Mouse (Mus musculus) liver, adult 2 months (tissue): ENCODE measurements around the gene Cd274.

Source experiments
- CTCF ChIP-seq: fragments of 200-500 bp; IDR thresholded peaks from 2 replicates; pipeline ENCODE4 v1.5.1; 2011; ENCODE audit warnings: low read depth, low read length, control low read depth
- POLR2A ChIP-seq: fragments of 200-500 bp; IDR thresholded peaks from 2 replicates; pipeline ENCODE4 v1.6.1; 2011; ENCODE audit warnings: low read length, control low read depth; ENCODE audit not compliant: insufficient read depth; ENCODE audit errors: extremely low read depth

GRCm38 (mm10) chr19:29390483-29390882 lies 23.2 kb downstream of the Cd274 start:
- TF ChIP-seq POLR2A (no peak), CTCF (no peak)
